Mouse (Mus musculus): ENCODE measurements around the gene Amer3. TPM values are rescaled to one million over a fixed set of nuclear protein-coding genes. Genes with fewer than 3 reads are reported as not detected.
"Not testable (repeated sequence)": the region's sequence is repeated elsewhere in the genome, so short reads cannot be mapped to it uniquely, and the experiment has no call there.

The Amer3 gene
- polyA plus RNA-seq, 1 experiment from 2014 or later, result 0.10 TPM

DNA sequence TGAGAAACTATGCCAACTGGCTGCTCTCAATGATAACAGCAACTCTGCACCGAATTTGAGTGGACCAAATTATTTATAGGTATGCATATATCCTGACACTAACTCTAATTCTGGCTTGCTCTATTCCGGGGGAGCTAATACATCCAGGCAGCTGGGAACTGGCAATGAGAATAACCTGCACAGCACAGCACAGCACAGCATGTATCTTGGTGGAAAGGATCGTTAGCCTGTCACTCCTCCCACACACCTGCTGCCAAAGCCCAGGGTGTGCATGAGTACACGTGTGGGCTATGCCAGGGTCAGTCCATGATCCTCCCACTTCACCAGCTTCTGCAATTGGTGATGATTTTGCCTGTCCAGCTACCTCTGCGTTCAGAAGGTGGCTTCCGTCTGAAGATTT, 8.0 kb upstream of the Amer3 start:
- DNase-seq (ENCODE audit: low spot score), result peak; percentile 5
- Histone ChIP-seq H3K4me3 (no peak overlapping the region), H3K27ac (no peak overlapping the region), H3K4me1 (no peaks in the 10 kb centered on the region), H3K27me3 (ENCODE audit: insufficient read depth, poor library complexity, severe bottlenecking) (no peaks in the 10 kb centered on the region), H3K9me3 (no peaks in the 10 kb centered on the region), H3K36me3 (no peaks in the 10 kb centered on the region)
- 78% methylated on average over 6 of the region's 6 CpGs for whole genome bisulfite sequencing

DNA sequence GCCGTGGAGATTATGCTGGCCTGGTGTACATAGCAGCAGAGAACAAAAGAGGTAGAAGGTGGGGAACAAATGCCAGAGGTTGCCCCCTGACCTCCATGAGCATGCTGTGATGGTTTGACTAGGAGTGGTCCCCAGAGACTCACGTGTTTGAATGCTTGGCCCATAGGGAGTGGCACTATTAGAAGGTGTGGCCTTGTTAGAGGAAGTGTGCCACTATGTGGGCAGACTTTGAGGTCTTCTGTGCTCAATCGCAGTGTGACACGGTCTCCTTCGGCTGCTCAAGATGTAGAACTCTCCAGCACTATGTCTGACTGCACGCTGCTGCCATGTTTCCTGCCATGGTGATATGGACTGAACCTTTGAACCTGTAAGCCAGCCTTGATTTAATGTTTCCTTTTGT, 6.2 kb upstream of the Amer3 start:
- H3K27ac ChIP-seq, result no peak overlapping the region
- no peak for DNase-seq (ENCODE audit: low spot score)
- 84% methylated on average over 6 of the region's 6 CpGs for WGBS
- H3K4me3 ChIP-seq, result no peak overlapping the region
- H3K9me3 ChIP-seq, result no peaks in the 10 kb centered on the region
- peaks cover 3% of the 10 kb centered on the region for H3K27me3 ChIP-seq (ENCODE audit: insufficient read depth, poor library complexity, severe bottlenecking)
- H3K36me3 ChIP-seq, result no peaks in the 10 kb centered on the region
- no peaks in the 10 kb centered on the region for H3K4me1 ChIP-seq

DNA sequence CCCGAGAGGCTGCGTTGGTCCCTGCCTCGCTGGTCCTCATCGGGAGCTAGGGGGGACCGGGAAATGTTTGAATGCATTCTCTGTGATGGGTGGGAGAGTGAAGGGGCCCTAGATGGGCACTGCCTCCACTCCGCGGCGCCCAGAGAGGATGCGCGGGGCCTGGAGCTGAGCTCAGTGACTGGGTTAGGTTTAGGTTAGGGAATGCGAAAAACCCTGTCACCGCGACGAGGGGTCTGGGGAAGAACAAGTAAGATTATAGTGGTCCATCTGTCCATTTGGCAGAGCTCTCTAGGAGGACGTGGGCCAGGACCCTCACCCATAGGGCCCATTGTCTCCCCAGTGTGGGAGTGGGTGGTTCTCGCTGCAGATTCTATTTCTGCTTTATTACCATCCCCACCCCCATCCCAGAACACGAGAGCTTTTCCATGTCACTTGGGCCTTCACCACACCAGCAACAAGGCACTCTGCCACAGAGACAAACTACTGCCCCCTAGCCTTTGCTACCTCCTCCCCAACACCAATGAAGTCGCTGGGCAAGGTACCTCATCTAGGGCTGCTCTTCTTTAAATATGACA, 412 bp downstream of the Amer3 start:
- H3K27ac ChIP-seq, result no peak overlapping the region
- peaks cover 12% of the 10 kb centered on the region for H3K4me1 ChIP-seq
- no peaks in the 10 kb centered on the region for H3K36me3 ChIP-seq
- no peaks in the 10 kb centered on the region for H3K9me3 ChIP-seq
- 1% methylated on average over 18 of the region's 18 CpGs for WGBS
- DNase-seq (ENCODE audit: low spot score), result peak; percentile 63
- peaks cover 25% of the 10 kb centered on the region for H3K27me3 ChIP-seq (ENCODE audit: insufficient read depth, poor library complexity, severe bottlenecking)
- H3K4me3 ChIP-seq, result peak overlapping the region; percentile 57

DNA sequence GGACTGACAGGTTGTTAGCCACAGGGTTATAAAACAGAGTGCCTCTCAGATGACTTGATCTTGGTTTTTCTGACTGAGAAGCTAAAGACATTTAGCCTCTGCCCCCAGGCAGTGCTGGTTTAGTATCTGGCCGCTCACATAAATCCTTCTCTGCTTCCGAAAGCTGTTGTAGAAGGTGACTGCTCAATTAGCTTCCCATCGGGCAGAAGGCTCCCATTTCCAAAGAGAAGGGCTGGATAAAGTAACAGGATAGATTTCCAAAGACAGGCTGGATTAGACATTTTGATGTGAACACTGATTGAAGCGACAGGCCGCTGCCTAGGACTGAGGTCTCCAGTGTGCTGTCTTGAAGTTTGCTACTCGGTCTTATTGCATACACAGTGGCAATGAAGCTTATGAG, 2.8 kb downstream of the Amer3 start:
- Histone ChIP-seq H3K4me3 (no peak overlapping the region), H3K9me3 (no peaks in the 10 kb centered on the region), H3K27me3 (ENCODE audit: insufficient read depth, poor library complexity, severe bottlenecking) (peaks cover 25% of the 10 kb centered on the region), H3K36me3 (no peaks in the 10 kb centered on the region), H3K27ac (no peak overlapping the region), H3K4me1 (peaks cover 12% of the 10 kb centered on the region)
- DNase-seq (ENCODE audit: low spot score), result no peak
- WGBS, result 80% methylated on average over 6 of the region's 6 CpGs

DNA sequence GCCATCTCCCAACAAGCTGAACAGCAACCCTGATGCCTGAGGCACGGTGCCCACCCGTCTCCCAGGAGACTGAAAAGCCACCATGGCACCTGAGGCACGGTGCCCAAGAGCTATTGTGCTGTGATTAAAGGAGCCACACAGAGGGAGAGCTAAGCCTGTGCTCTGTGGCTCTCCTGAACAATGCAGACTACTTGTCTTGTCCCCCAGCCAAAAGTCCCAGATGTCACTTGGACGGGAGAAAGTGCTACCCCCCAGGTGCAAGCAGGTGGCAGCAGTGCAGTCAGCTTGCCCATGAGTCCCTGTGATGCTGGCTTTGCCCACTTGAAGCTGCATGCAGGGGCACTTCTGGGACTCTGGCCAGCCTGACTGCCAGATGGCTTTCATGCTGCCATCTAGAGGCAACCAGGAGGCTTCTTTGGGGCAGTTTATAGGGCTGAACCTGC, 4.4 kb downstream of the Amer3 start:
- H3K9me3 ChIP-seq, result no peaks in the 10 kb centered on the region
- no peak overlapping the region for H3K4me3 ChIP-seq
- no peak for DNase-seq (ENCODE audit: low spot score)
- no peak overlapping the region for H3K27ac ChIP-seq
- H3K36me3 ChIP-seq, result no peaks in the 10 kb centered on the region
- H3K27me3 ChIP-seq (ENCODE audit: insufficient read depth, poor library complexity, severe bottlenecking), result peaks cover 16% of the 10 kb centered on the region
- H3K4me1 ChIP-seq, result peaks cover 10% of the 10 kb centered on the region
- 24% methylated on average over 4 of the region's 4 CpGs for WGBS

DNA sequence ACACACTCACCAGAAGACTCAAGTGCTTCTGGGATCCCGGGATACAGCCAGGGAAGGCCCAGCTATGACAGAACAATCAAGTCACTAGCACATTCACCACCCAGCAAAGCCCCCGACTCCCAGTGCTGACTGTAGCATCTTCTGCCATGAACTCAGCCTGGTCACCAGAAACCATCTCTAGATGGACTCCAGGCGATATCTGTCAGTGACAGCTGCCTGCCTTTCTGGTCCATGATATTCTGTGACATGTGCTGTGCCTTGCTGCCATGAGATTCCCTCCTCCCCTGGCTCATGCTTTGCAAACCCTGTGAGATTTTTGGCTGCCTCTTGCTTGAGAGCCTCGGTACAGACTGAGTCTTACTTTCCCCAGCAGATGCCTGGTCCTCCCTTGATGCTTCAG, 5.3 kb downstream of the Amer3 start:
- Histone ChIP-seq H3K4me3 (no peak overlapping the region), H3K27ac (no peak overlapping the region), H3K36me3 (no peaks in the 10 kb centered on the region), H3K9me3 (no peaks in the 10 kb centered on the region), H3K4me1 (peaks cover 2% of the 10 kb centered on the region; the same call in 1 of the 2 replicates), H3K27me3 (ENCODE audit: insufficient read depth, poor library complexity, severe bottlenecking) (peaks cover 11% of the 10 kb centered on the region)
- 76% methylated on average over 4 of the region's 4 CpGs for WGBS
- DNase-seq (ENCODE audit: low spot score), result no peak

DNA sequence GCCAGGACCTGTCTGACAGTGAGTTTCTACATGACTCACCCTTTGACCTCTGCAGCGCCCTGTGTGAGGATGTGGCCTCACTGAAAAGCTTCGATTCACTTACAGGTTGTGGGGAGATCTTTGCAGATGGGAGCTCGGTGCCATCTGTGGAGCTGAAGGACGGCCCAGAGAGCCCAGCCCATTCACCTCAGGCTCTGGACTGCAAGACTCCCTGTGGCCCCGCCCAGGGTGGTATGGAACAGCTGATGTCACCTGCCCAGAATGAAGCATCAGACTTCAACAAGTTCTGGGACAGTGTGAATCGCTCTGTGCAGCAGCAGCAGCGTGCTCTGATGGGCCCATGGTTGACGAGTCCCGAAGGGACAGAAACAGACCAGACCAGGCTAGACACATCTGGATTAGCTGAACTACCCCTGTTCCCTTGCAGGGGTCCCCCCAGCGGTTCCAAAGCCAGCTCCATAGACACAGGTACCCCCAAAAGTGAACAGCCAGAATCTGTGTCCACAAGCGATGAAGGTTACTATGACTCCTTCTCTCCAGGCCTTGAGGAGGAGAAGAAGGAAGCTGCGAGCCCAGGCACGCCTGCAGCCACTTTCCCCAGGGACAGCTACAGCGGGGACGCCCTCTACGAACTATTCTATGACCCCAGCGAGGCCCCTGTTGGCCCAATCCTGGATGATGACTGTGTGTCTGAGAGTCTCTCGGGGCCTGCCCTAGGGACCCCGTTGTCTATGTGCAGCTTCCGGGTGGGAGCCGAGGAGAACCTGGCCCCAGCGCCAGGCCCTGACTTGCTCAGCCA, 8.0 kb downstream of the Amer3 start:
- Histone ChIP-seq H3K27ac (no peak overlapping the region), H3K27me3 (ENCODE audit: insufficient read depth, poor library complexity, severe bottlenecking) (no peaks in the 10 kb centered on the region), H3K36me3 (no peaks in the 10 kb centered on the region), H3K9me3 (no peaks in the 10 kb centered on the region), H3K4me1 (no peaks in the 10 kb centered on the region), H3K4me3 (no peak overlapping the region)
- DNase-seq (ENCODE audit: low spot score), result no peak
- 82% methylated on average over 22 of the region's 22 CpGs for WGBS

DNA sequence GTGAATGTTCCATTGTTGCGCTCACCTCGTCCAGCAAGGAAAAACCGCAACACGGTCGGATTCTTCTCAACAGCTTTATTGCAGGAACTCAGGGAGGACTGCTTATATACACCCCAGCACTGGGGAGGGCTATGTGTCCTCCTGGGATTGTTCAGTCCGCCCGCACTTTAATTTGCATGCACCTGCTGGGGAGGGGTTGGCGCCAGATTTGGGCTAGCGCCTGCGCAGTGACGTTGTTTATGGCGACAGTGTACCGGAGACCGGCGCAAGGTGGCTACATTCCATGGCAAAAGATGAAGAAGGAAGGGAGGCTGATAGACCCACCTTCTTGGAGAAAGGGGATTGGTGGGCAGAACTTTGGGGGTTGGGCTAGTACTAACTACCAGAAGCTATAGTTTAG, 20.5 kb downstream of the Amer3 start:
- no peaks in the 10 kb centered on the region for H3K9me3 ChIP-seq
- H3K27me3 ChIP-seq (ENCODE audit: insufficient read depth, poor library complexity, severe bottlenecking), result no peaks in the 10 kb centered on the region
- no peak for DNase-seq (ENCODE audit: low spot score)
- H3K4me1 ChIP-seq, result no peaks in the 10 kb centered on the region
- 78% methylated on average over 15 of the region's 15 CpGs for WGBS
- H3K4me3 ChIP-seq, result no peak overlapping the region
- no peak overlapping the region for H3K27ac ChIP-seq
- H3K36me3 ChIP-seq, result no peaks in the 10 kb centered on the region

DNA sequence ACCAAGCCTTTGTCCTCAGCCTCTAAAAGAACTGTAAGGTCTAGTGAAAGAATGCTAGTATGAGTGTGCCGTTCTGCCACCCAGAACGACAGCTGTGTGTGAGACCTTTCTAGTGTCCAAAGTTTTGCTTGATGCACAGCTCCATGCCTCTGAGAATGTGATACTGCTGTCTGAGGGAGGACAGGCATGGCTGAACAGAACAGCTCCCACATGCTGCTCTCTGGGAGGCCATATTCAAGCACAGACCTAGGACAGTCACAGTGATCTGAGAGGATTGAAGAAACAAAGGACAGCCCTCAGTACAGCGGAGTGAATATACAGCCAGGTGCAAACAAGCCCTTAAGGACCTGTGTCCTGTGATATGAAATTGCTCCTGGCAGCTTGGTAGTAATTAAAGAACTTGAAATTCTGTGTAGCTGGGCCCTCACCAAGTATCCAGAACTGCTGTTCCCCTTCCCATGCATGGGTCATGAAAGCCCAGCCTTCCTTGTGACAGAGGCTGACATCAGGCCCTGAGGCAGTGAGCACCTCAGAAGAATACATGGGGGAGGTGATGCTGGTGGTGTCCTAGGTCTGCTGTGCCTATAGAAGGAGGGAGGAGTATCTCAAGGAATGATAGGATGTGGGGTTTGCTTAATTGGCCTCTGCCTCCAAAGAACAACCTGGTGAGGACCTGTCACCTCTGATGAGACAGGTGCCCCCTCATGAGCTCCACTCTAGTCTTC, 22.0 kb downstream of the Amer3 start:
- Histone ChIP-seq H3K4me1 (no peaks in the 10 kb centered on the region), H3K9me3 (no peaks in the 10 kb centered on the region), H3K36me3 (no peaks in the 10 kb centered on the region), H3K27ac (no peak overlapping the region), H3K27me3 (ENCODE audit: insufficient read depth, poor library complexity, severe bottlenecking) (no peaks in the 10 kb centered on the region), H3K4me3 (no peak overlapping the region)
- 83% methylated on average over 3 of the region's 3 CpGs for WGBS
- DNase-seq (ENCODE audit: low spot score), result no peak

DNA sequence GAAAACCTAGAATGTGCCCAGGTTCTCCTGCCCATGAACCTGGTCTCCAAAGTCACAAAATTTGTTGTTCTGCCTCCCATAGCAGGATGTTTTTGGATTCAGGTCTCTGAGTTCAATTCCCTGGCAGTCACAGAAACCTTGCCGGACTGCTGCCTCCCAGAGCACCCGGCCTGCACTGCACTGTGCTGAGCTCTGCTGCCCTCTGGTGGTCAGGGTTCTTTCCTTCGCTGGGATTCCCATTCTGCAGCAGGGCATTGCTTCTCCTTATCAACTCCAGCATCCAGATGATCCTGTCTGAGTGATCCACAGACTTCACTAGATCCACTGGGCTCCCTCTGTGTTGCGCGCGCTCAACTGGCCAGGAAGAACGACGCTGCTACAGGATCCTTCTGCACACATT, 22.9 kb downstream of the Amer3 start:
- no peaks in the 10 kb centered on the region for H3K36me3 ChIP-seq
- no peaks in the 10 kb centered on the region for H3K27me3 ChIP-seq (ENCODE audit: insufficient read depth, poor library complexity, severe bottlenecking)
- WGBS, result 21% methylated on average over 8 of the region's 8 CpGs
- no peak overlapping the region for H3K27ac ChIP-seq
- H3K9me3 ChIP-seq, result no peaks in the 10 kb centered on the region
- DNase-seq (ENCODE audit: low spot score), result peak; percentile 82
- no peak overlapping the region for H3K4me3 ChIP-seq
- no peaks in the 10 kb centered on the region for H3K4me1 ChIP-seq

DNA sequence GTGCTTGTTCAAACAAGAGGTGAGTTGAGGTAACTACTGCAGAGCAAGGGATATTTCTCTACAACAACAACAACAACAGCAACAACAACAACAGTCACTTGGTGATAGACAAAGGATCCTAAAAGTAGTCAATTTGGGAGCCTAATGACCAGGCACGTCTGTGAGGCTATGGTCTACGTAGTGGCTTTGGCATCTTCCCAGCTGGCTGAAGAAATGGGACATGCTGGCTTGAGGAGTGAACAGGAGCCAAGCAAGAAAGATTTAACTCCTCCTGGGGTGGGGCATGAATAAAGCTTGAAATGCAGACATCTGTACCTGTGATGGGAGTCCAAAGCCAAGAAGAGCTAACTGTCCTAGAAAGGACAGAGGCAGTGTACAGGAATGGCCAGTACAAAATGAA, 34.3 kb downstream of the Amer3 start:
- Histone ChIP-seq H3K4me1 (no peaks in the 10 kb centered on the region), H3K36me3 (no peaks in the 10 kb centered on the region), H3K27me3 (ENCODE audit: insufficient read depth, poor library complexity, severe bottlenecking) (no peaks in the 10 kb centered on the region), H3K9me3 (no peaks in the 10 kb centered on the region), H3K4me3 (no peak overlapping the region), H3K27ac (no peak overlapping the region)
- no peak for DNase-seq (ENCODE audit: low spot score)
- WGBS, result 76% methylated on average over 2 of the region's 2 CpGs

DNA sequence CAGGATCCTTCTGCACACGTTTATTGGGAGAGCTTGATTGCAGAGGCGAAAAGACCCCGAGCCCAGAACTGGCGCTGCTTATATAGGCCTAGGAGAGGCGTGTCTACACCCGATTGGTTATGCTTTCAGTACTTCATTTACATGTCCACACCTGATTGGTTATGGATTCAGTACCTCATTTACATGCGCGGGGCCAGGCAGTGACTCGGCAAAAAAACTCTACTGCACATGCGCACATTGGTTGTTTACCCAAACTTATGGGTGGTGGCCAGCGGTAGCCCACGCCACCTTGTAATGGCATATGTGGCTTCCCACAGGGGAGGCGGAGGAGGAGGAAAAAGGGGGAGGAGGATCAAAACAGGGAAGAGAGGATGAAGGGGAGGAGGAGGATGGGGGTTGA, 40.7 kb downstream of the Amer3 start:
- H3K4me3 ChIP-seq; H3K36me3 ChIP-seq; H3K4me1 ChIP-seq; DNase-seq (ENCODE audit: low spot score); H3K27ac ChIP-seq; H3K9me3 ChIP-seq; H3K27me3 ChIP-seq (ENCODE audit: insufficient read depth, poor library complexity, severe bottlenecking): not testable (repeated sequence)
- WGBS, result 93% methylated on average over 13 of the region's 13 CpGs

DNA sequence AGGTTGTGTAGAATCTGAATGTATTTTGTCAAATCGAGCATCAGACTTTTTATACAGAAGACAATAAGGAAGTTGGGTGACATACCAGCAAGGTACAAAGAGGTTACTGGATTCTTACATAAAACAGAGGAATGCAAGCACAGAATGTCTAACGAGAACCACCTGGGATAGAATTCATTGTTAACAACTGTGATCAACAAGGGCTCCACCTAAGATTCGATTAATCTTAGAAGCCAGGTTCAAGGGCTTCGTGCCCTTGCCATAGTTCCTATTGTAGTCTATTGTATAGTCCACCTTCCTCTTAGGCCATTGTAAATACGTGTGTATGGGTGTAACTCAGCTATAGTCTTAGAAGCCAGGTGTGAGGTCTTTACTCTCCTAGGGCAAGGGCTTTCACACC, 41.3 kb downstream of the Amer3 start:
- H3K27me3 ChIP-seq (ENCODE audit: insufficient read depth, poor library complexity, severe bottlenecking); H3K4me3 ChIP-seq; H3K36me3 ChIP-seq; H3K4me1 ChIP-seq; H3K9me3 ChIP-seq; H3K27ac ChIP-seq; DNase-seq (ENCODE audit: low spot score): not testable (repeated sequence)
- 88% methylated on average over 5 of the region's 5 CpGs for WGBS

Data from heart, embryonic 10.5 days (tissue).